ENCODE assay signal across 26 mouse cellular contexts in genomic region chr2:4055481-4055880, GRCm38 (mm10). TPM values are rescaled to one million over a fixed set of nuclear protein-coding genes. Genes with fewer than 3 reads are reported as not detected.
DNase-seq lines count a peak whose midpoint lies in the region; ATAC-seq and TF ChIP-seq lines count a peak whose summit lies in the region.
"Had no signal": no experiment of that assay in that cellular context is flagged by ENCODE, and none has a peak within 500 bp of the region (broad histone marks: within the 10 kb centered on the region; RNA-seq: fewer than 3 reads in every experiment).

No protein-coding gene starts in this region.

- H3K9me3 ChIP-seq in G1E (replicated peaks) (no peaks in the 10 kb centered on the region), MEL (replicated peaks; ENCODE audit: insufficient read depth, low read length) (no peaks in the 10 kb centered on the region)
- H3K9me3 ChIP-seq: embryonic facial prominence, embryonic 10.5 days; embryonic facial prominence, embryonic 13.5 days; forebrain, embryonic 12.5 days; forebrain, embryonic 15.5 days; hindbrain, embryonic 10.5 days; hindbrain, embryonic 13.5 days; intestine, embryonic 15.5 days had no signal

- H3K4me3 ChIP-seq in G1E (ENCODE audit: low read depth, low read length) (no peak overlapping the region), MEL (ENCODE audit: control insufficient read depth in 1 of 2, insufficient read depth in 1 of 2, low read depth in 2 of 2, low read length in 2 of 2) (no peak overlapping the region)
- H3K4me3 ChIP-seq: embryonic facial prominence, embryonic 10.5 days; embryonic facial prominence, embryonic 13.5 days; erythroblast, embryonic 14.5 days; forebrain, embryonic 12.5 days; forebrain, embryonic 15.5 days; hindbrain, embryonic 10.5 days; hindbrain, embryonic 13.5 days; intestine, embryonic 15.5 days had no signal

- no peak for TF ChIP-seq RAD21 in MEL (IDR thresholded peaks at IDR 0.05; ENCODE audit: low read depth, low read length)

- peak; percentile 28; the same call in 1 of the 2 replicates for ATAC-seq in G1E (ENCODE audit: extremely low read depth, insufficient number of reproducible peaks, low FRiP score, poor library complexity, severe bottlenecking)
- ATAC-seq: CD4-positive, CD25-positive, alpha-beta regulatory T cell, adult 4 months; forebrain, embryonic 15.5 days; hindbrain, embryonic 16.5 days; intestine, embryonic 15.5 days had no signal

- H3K27ac ChIP-seq in MEL (ENCODE audit: control insufficient read depth, low read depth, low read length), result no peak overlapping the region
- H3K27ac ChIP-seq: embryonic facial prominence, embryonic 10.5 days; embryonic facial prominence, embryonic 13.5 days; forebrain, embryonic 12.5 days; forebrain, embryonic 15.5 days; hindbrain, embryonic 10.5 days; hindbrain, embryonic 13.5 days; intestine, embryonic 15.5 days had no signal

- H3K79me2 ChIP-seq in MEL (ENCODE audit: control insufficient read depth, insufficient read depth, low read length, poor library complexity), result no peaks in the 10 kb centered on the region

- TF ChIP-seq CTCF in G1E (IDR thresholded peaks at IDR 0.05; ENCODE audit: low read depth, low read length) (no peak), MEL (IDR thresholded peaks at IDR 0.05 in 2 of 3, conservative IDR thresholded peaks at IDR 0.05 in 1 of 3; ENCODE audit: control insufficient read depth in 1 of 3, insufficient read depth in 1 of 3, low read depth in 2 of 3, low read length in 3 of 3, poor library complexity in 1 of 3, severe bottlenecking in 1 of 3) (no peak)

- no peaks in the 10 kb centered on the region for H3K4me1 ChIP-seq in G1E (ENCODE audit: insufficient read depth, low read depth, low read length)
- H3K4me1 ChIP-seq in MEL (ENCODE audit: control insufficient read depth in 1 of 2, insufficient read depth in 2 of 2, low read length in 2 of 2), result peaks cover 0 to 5% of the 10 kb centered on the region in 2 experiments; a peak in 2 of 4 replicates
- H3K4me1 ChIP-seq: hindbrain, embryonic 13.5 days; intestine, embryonic 15.5 days had no signal

- peak; percentile 4 for DNase-seq in adrenal gland, adult 8-10 months
- no peak for DNase-seq in adrenal gland, postnatal 10 days
- DNase-seq in G1E (ENCODE audit: low spot score) (no peak), MEL (ENCODE audit: low read depth, low spot score) (peak; percentile 17)
- DNase-seq in retina, embryonic 14.5 days (ENCODE audit: low spot score), result peak; percentile 38
- no peak for DNase-seq in right cerebral cortex, postnatal 25 days
- no peak for DNase-seq in lung, adult 18-20 months
- DNase-seq: cerebellum, adult 11 months; cerebellum, adult 2 months; cerebellum, postnatal 10 days; cerebellum, postnatal 36 days; embryo, embryonic 11 days; gastrocnemius, postnatal 10 days; gastrocnemius, postnatal 36 days; kidney, adult 11 months; kidney, adult 8-10 months had no signal

- no peak for TF ChIP-seq POLR2A in MEL (IDR thresholded peaks at IDR 0.05; ENCODE audit: control insufficient read depth in 1 of 2, insufficient read depth in 1 of 2, low read depth in 1 of 2, low read length in 2 of 2, poor library complexity in 1 of 2)

- TF ChIP-seq EP300 in MEL (IDR thresholded peaks at IDR 0.05; ENCODE audit: low read depth in 1 of 2, low read length in 2 of 2), result peak; percentile 47 to 48; a peak in 3 of 4 replicates

- no peak overlapping the region for H3K9ac ChIP-seq in MEL (ENCODE audit: control insufficient read depth, low read depth, low read length, poor library complexity, severe bottlenecking)
- H3K9ac ChIP-seq: embryonic facial prominence, embryonic 13.5 days; forebrain, embryonic 12.5 days; forebrain, embryonic 15.5 days; hindbrain, embryonic 13.5 days; intestine, embryonic 15.5 days had no signal

- H3K27me3 ChIP-seq in G1E (ENCODE audit: insufficient read depth, low read length) (peaks cover 5% of the 10 kb centered on the region; the same call in 1 of the 2 replicates), MEL (ENCODE audit: control insufficient read depth in 1 of 2, insufficient read depth in 2 of 2, low read length in 2 of 2) (no peaks in the 10 kb centered on the region)
- H3K27me3 ChIP-seq: embryonic facial prominence, embryonic 13.5 days; forebrain, embryonic 12.5 days; forebrain, embryonic 15.5 days; hindbrain, embryonic 13.5 days; intestine, embryonic 15.5 days had no signal

- H3K36me3 ChIP-seq in G1E (replicated peaks) (no peaks in the 10 kb centered on the region), MEL (ENCODE audit: control insufficient read depth in 1 of 2, insufficient read depth in 2 of 2, low read length in 2 of 2) (no peaks in the 10 kb centered on the region; a peak in 1 of 4 replicates)
- H3K36me3 ChIP-seq: embryonic facial prominence, embryonic 10.5 days; embryonic facial prominence, embryonic 13.5 days; forebrain, embryonic 12.5 days; forebrain, embryonic 15.5 days; hindbrain, embryonic 10.5 days; hindbrain, embryonic 13.5 days; intestine, embryonic 15.5 days had no signal

TF ChIP-seq in MEL, 35 proteins besides CTCF, POLR2A, EP300 and RAD21:
- TF ChIP-seq RCOR1 (IDR thresholded peaks at IDR 0.05; ENCODE audit: low read depth, low read length) (no peak), NRF1 (IDR thresholded peaks at IDR 0.05; ENCODE audit: insufficient read depth, low read depth, low read length, poor library complexity, severe bottlenecking) (no peak), ELF1 (IDR thresholded peaks at IDR 0.05; ENCODE audit: low read depth, low read length) (no peak), NELFE (IDR thresholded peaks at IDR 0.05; ENCODE audit: low read depth, low read length) (no peak), MYB (IDR thresholded peaks at IDR 0.05; ENCODE audit: low read depth, low read length) (no peak), MXI1 (IDR thresholded peaks at IDR 0.05; ENCODE audit: low read depth, low read length) (no peak), JUND (IDR thresholded peaks at IDR 0.05; ENCODE audit: low read depth, low read length) (no peak), GATA1 (IDR thresholded peaks at IDR 0.05; ENCODE audit: low read depth, low read length) (peak; percentile 70), TCF12 (IDR thresholded peaks at IDR 0.05; ENCODE audit: low read depth, low read length) (peak; percentile 40; the same call in 1 of the 2 replicates), MEF2A (IDR thresholded peaks at IDR 0.05; ENCODE audit: extremely low read depth, insufficient replicate concordance, low read depth, low read length, poor library complexity, severe bottlenecking) (no peak), POLR2AphosphoS5 (IDR thresholded peaks at IDR 0.05; ENCODE audit: borderline replicate concordance, low read depth, low read length) (no peak)
TF ChIP-seq in MEL: peak in this region for 2.

RNA-seq across cellular contexts. Expression of gene Frmd4a, which starts 38.0 kb away (rescaled TPM):
- total RNA-seq in adrenal gland, adult 8-10 months (2022), result 10 to 100 TPM; 10.3 to 20.8 (median 15.6) TPM
- total RNA-seq in adrenal gland, postnatal 10 days (2021), result 10 to 100 TPM; 17.0 to 27.0 TPM
- 50.9 and 55.7 TPM in 2 replicates for total RNA-seq in G1E (2014; fragmentation: Nextera tagmentation)
- total RNA-seq in G1E (2017), result 28.0 and 32.6 TPM in 2 replicates
- polyA plus RNA-seq in G1E (2012), result 35.4 and 43.6 TPM in 2 replicates
- total RNA-seq in MEL (2012; rRNA removed), result 6.4 TPM in 2 replicates
- polyA plus RNA-seq in MEL (2012; ENCODE audit: insufficient read depth in 1 of 2, insufficient read length in 2 of 2, low read depth in 1 of 2, low replicate concordance in 2 of 2, missing spikeins in 1 of 2), result 10 to 100 TPM in 1 of 2 experiments, not detected in 1; 14.4 TPM

Comparison
In these comparisons a context has a peak if more than half of its experiments do, and no peak if none do; other contexts are left out.
1. DNase-seq: peak in adrenal gland, adult 8-10 months (single experiment), MEL (single experiment) and retina, embryonic 14.5 days (single experiment); none in adrenal gland, postnatal 10 days (single experiment), G1E (single experiment), right cerebral cortex, postnatal 25 days (single experiment) and lung, adult 18-20 months (0 of 2).